Mouse (Mus musculus): ENCODE results near the gene Actn3. TPM values are rescaled to one million over a fixed set of nuclear protein-coding genes. Genes with fewer than 3 reads are reported as not detected.

Gene Actn3
- under 1 TPM; 0.75 TPM for total RNA-seq (2023)

GRCm38 (mm10) chr19:4877785-4878184, at the start of gene Actn3:
Gene Actn3 (minus strand): TSS chr19:4877909.

GRCm38 (mm10) chr19:4905979-4906794, 28.5 kb upstream of the Actn3 start, which contains the start of gene Bbs1:
Gene Bbs1 (minus strand): TSS chr19:4906628.

GRCm38 (mm10) chr19:4878405-4879323, 955 bp upstream of the Actn3 start, which contains the start of gene Zdhhc24:
Gene Zdhhc24 (plus strand): TSS chr19:4878668.

GRCm38 (mm10) chr19:4854552-4855469, 22.9 kb downstream of the Actn3 start, which contains the start of gene Ctsf:
Gene Ctsf (plus strand): TSS chr19:4855130.

GRCm38 (mm10) chr19:4839149-4839548, 38.6 kb downstream of the Actn3 start, which contains the start of the genes Ccs and Ccdc87:
Gene Ccs (minus strand): TSS chr19:4839332.
Gene Ccdc87 (plus strand): TSS chr19:4839366.

Other genes with a start within 250 kb of the Actn3 start
- not detected for gene Gm960, start 179.2 kb downstream of the Actn3 start, total RNA-seq (2023)
- under 1 TPM in 1 of 2 experiments, not detected in 1; 0.49 TPM for gene Sptbn2, start 166.7 kb downstream of the Actn3 start, total RNA-seq (2023)
- 1 to 10 TPM; 4.8 to 7.0 TPM for gene Rbm4b, start 121.4 kb downstream of the Actn3 start, total RNA-seq (2023)
- 10 to 100 TPM; 39.5 to 45.5 TPM for gene Rbm4, start 84.0 kb downstream of the Actn3 start, total RNA-seq (2023)
- 10 to 100 TPM; 12.1 to 12.5 TPM for gene Gm21992, start 66.3 kb downstream of the Actn3 start, total RNA-seq (2023)
- gene Rbm14, start 66.3 kb downstream of the Actn3 start, total RNA-seq (2023): 10 to 100 TPM; 49.8 to 56.3 TPM
- 10 to 100 TPM; 14.6 to 15.8 TPM for gene Ccs, start 38.6 kb downstream of the Actn3 start, total RNA-seq (2023)
- gene Ccdc87, start 38.5 kb downstream of the Actn3 start, total RNA-seq (2023): not detected
- gene Ctsf, start 22.8 kb downstream of the Actn3 start, total RNA-seq (2023): 1 to 10 TPM; 1.8 to 5.3 TPM
- gene Zdhhc24, start 759 bp upstream of the Actn3 start, total RNA-seq (2023): 1 to 10 TPM; 6.6 to 7.5 TPM
- gene Bbs1, start 28.7 kb upstream of the Actn3 start, total RNA-seq (2023): 1 to 10 TPM in 1 of 2 experiments, under 1 TPM in 1; 0.99 to 1.5 TPM
- 10 to 100 TPM; 48.8 to 53.1 TPM for gene Dpp3, start 50.4 kb upstream of the Actn3 start, total RNA-seq (2023)
- under 1 TPM in 1 of 2 experiments, not detected in 1; 0.15 TPM for gene Peli3, start 65.2 kb upstream of the Actn3 start, total RNA-seq (2023)
- gene Mrpl11, start 84.2 kb upstream of the Actn3 start, total RNA-seq (2023): 10 to 100 TPM; 10.8 to 17.3 TPM
- under 1 TPM in 1 of 2 experiments, not detected in 1; 0.13 TPM for gene Npas4, start 112.4 kb upstream of the Actn3 start, total RNA-seq (2023)
- 1 to 10 TPM in 1 of 2 experiments, under 1 TPM in 1; 0.75 to 1.1 TPM for gene Slc29a2, start 146.0 kb upstream of the Actn3 start, total RNA-seq (2023)
- 1 to 10 TPM; 5.2 to 5.8 TPM for gene B4gat1, start 160.9 kb upstream of the Actn3 start, total RNA-seq (2023)
- gene AC124502.3, start 161.0 kb upstream of the Actn3 start, total RNA-seq (2023): 1 to 10 TPM in 1 of 2 experiments, not detected in 1; 1.1 TPM
- gene Brms1, start 163.4 kb upstream of the Actn3 start, total RNA-seq (2023): 10 to 100 TPM; 28.7 to 34.4 TPM
- under 1 TPM; 0.66 to 0.97 TPM for gene Rin1, start 172.6 kb upstream of the Actn3 start, total RNA-seq (2023)
- gene Cd248, start 190.2 kb upstream of the Actn3 start, total RNA-seq (2023): under 1 TPM; 0.13 to 0.15 TPM
- gene Tmem151a, start 207.6 kb upstream of the Actn3 start, total RNA-seq (2023): under 1 TPM in 1 of 2 experiments, not detected in 1; 0.15 TPM
- 10 to 100 TPM; 12.3 to 13.7 TPM for gene Yif1a, start 210.6 kb upstream of the Actn3 start, total RNA-seq (2023)
- gene Cnih2, start 220.6 kb upstream of the Actn3 start, total RNA-seq (2023): 1 to 10 TPM in 1 of 2 experiments, under 1 TPM in 1; 0.51 to 1.2 TPM
- 100 to 1,000 TPM; 129 to 130 TPM for gene Rab1b, start 229.2 kb upstream of the Actn3 start, total RNA-seq (2023)
- 10 to 100 TPM; 10.2 to 11.9 TPM for gene Klc2, start 240.7 kb upstream of the Actn3 start, total RNA-seq (2023)

Measured in neutrophil, adult 83 days (primary cell).